Mouse (Mus musculus) neural tube, embryonic 10.5 days (tissue): ENCODE measurements around the gene Gm10778.
A peak's percentile ranks its signal among the peaks of the same experiment; 100 is the strongest.

ENCODE experiments used
- DNase-seq: peaks from one replicate; pipeline ENCODE4 v3.0.0-alpha.2; 2017; ENCODE audit warnings: low spot score; ENCODE audit errors: extremely low spot score

The Gm10778 gene

GRCm38 (mm10) chr10:81648803-81649775 is at the start of gene Gm10778:
Gene Gm10778, plus strand, starts transcription at chr10:81649059.
- peak; percentile 93 for DNase-seq

DNA sequence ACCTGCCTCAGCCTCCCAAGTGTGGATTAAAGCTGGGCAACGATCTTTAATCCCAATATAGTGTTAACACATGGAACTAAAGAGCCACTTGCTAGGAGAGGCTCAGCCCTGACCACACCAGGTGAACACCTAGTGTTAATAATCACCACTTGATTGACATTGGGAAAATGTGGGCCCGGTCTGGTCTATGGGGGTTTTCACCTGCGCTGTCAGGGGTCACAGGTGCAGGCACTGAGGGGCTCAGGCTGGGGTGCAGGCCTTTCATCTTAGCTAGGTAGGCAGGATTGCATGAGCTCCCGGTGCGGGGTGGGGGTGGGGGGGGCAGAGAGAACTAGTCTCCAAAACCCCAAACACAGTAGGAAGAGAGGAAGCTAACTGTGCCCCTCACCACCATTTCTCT is 49.2 kb upstream of the Gm10778 start:
- no peak for DNase-seq

- DNase-seq = no peak
Measured at GRCm38 (mm10) chr10:81600096-81600495, 48.8 kb upstream of the Gm10778 start.

- DNase-seq = peak; percentile 100
Measured at GRCm38 (mm10) chr10:81600738-81601203, 48.1 kb upstream of the Gm10778 start, which contains the start of gene Tle6. Gene Tle6, minus strand, starts transcription at chr10:81601073.

DNA sequence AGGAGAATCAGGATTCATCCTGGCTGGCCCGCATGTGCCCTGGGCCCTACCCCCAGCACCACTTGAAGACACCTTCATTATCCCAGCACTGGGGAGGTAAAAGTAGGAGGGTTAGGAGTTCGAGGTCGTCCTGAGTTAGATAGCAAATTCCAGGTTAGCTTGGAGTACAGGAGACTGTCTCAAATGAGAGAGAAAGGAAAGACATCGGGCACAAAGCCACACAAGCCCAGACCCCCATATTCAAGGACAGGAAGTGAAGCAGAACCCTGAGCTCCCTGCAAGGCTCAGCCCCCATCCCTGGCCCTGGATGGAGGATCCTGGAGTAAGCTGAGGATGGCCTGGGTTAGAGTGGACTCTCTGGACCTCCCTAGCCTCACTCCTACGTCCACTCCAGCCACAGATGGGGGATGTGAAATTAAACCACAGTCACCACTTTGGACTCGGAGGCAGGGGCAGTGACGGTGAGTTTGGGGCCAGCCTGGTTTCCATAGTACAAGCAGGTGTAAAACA is 47.4 kb upstream of the Gm10778 start:
- no peak for DNase-seq

GRCm38 (mm10) chr10:81602741-81603151 is 46.1 kb upstream of the Gm10778 start:
- DNase-seq = peak; percentile 54

- DNase-seq = no peak
Measured at GRCm38 (mm10) chr10:81604019-81604967, 44.6 kb upstream of the Gm10778 start.

DNA sequence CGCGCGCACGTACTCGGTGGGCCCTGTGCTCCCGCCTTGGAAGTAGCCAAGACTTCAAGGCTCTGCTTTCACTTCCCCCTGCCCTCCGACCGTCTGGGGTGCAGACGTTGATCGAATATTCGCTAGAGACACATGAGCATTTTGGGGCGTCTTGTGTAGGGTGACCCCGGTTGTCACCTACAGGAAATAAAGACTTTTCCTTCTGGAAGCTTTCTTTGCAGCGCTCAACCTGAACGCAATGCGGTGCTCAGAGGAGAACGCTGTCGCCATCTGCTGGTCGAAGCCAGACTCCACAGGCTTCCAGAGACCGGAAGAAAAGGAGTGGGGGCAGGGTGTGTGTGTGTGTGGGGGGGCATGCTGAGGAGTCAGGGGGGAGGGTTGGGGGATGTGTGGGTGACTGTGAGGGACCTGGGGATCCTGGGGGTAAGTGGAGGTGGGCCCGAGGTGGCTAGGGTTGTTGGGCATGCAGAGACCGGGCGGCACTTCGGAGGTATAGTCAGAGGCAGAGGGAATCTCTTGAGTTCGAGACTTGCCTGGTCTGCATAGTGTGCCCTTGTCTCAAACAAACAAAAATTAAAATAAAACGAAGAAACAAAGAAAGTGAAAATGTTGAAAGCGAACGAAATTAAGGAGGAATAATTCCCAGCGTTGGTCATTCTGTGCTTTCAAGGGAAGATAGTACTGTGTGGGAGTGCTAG is 43.7 kb upstream of the Gm10778 start:
- peak; percentile 89 for DNase-seq

DNA sequence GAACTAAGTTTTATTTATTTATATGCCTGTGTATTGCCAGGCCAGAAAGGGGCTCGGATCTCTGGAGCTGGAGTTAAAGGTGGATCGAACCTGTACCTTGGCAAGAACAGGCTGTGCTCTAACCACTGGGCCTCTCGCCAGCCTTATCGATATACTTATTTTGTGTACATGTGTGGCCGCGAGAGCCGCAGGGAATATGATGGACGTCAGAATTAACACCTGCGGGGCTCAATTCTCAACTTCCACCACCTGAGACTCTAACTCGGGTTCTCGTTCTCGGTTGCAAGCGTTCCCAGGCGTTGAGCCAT is 43.2 kb upstream of the Gm10778 start:
- no peak for DNase-seq

DNA sequence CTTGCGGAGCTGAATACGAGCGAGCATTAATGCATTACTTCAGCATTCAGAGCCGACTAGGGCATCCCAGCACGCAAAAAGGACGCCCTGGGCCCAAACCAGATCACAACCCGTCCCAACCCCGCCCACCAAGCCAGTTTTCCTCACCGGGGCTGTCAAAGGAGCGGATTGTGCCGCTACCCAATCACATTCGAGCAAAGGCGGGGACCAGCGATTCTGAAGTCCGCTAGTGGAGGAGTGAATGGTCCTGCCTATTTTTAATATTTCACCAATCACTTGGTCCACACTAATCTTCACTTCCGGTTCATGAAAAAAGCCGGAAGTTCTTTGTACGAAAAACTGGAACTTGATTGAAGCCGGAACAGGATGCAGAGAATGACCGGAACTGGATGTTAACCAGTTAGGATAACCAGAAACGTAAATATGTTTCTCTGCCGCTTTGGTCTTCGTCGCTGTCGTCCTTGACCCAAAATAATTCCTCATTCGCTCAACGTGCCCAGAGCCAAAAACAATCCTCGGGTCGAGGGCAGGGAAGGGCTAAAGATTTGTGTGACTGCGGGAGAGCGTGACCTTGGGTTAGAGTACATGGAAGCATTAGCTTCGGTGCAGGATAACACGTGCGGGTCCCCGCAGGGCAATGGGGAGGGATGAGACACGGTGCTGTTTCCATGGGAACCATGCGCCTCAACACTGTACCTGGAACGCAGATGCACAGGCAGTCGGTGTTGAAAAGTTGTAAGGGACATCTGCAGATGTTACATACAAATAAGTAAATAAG is 42.7 kb upstream of the Gm10778 start, which contains the start of gene BC025920:
Gene BC025920 (plus strand): TSS at position 297 of the 778 bp plus-strand sequence.
- DNase-seq = peak; percentile 90

- no peak for DNase-seq
Measured at GRCm38 (mm10) chr10:81608308-81608707, 40.6 kb upstream of the Gm10778 start.

- DNase-seq = no peak
Measured at GRCm38 (mm10) chr10:81612779-81613178, 36.1 kb upstream of the Gm10778 start.

- no peak for DNase-seq
Measured at GRCm38 (mm10) chr10:81615486-81615885, 33.4 kb upstream of the Gm10778 start.

DNA sequence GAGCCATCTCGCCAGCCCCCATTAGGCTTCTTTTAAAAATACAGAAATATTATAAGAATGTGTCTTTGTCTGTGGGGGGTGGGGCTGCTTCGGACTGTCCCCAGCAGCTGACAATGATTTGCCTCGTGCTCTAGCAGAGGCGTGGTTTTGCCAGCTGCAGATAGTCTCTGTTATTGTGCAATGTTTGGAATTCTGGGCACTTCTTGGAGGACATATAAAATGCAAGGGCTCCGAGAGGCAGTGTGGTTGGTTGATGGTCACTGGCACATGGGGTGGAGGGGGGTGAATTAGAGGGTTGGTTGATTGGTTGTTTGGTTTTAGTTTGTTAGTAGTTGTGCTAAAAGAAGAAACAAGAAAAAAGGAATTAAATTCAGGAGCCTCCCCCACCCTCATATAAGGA is 28.9 kb upstream of the Gm10778 start:
- no peak for DNase-seq

- no peak for DNase-seq
Measured at GRCm38 (mm10) chr10:81620786-81621185, 28.1 kb upstream of the Gm10778 start.

GRCm38 (mm10) chr10:81623441-81623840 is 25.4 kb upstream of the Gm10778 start:
- no peak for DNase-seq

GRCm38 (mm10) chr10:81626101-81626993 is 22.5 kb upstream of the Gm10778 start:
- no peak for DNase-seq

GRCm38 (mm10) chr10:81626994-81627835 is 21.6 kb upstream of the Gm10778 start, which contains the start of gene Sirt6:
Gene Sirt6, minus strand, starts transcription at chr10:81627797.
- DNase-seq = peak; percentile 95
